ENCODE assay signal across 20 mouse cellular contexts in genomic region chr3:51204441-51204840, GRCm38 (mm10). TPM values are rescaled to one million over a fixed set of nuclear protein-coding genes. Genes with fewer than 3 reads are reported as not detected.
DNase-seq lines count a peak whose midpoint lies in the region; ATAC-seq and TF ChIP-seq lines count a peak whose summit lies in the region.
"Had no signal": no experiment of that assay in that cellular context is flagged by ENCODE, and none has a peak within 500 bp of the region (broad histone marks: within the 10 kb centered on the region; RNA-seq: fewer than 3 reads in every experiment).

No protein-coding gene starts in this region.

- no peak for TF ChIP-seq EP300 in stomach, postnatal 0 days (optimal IDR thresholded peaks at IDR 0.05)

- no peak overlapping the region for H3K27ac ChIP-seq in layer of hippocampus, adult 2 months
- H3K27ac ChIP-seq in testis, adult 2 months (ENCODE audit: control insufficient read depth, insufficient read depth, low read depth, low read length) = no peak overlapping the region
- H3K27ac ChIP-seq in stomach, postnatal 0 days (replicated peaks) = no peak overlapping the region
- H3K27ac ChIP-seq: heart, embryonic 15.5 days; limb, embryonic 12.5 days; lung, embryonic 15.5 days had no signal

- H3K4me1 ChIP-seq in testis, adult 2 months (ENCODE audit: control insufficient read depth, insufficient read depth, low read length) = peaks cover 2% of the 10 kb centered on the region; the same call in 1 of the 2 replicates
- H3K4me1 ChIP-seq in stomach, postnatal 0 days (replicated peaks; ENCODE audit: control insufficient read depth, insufficient read depth) = no peaks in the 10 kb centered on the region
- H3K4me1 ChIP-seq: lung, embryonic 15.5 days had no signal

- TF ChIP-seq POLR2A in testis, adult 2 months (IDR thresholded peaks at IDR 0.05; ENCODE audit: control insufficient read depth, low read depth, low read length) = no peak

- ATAC-seq in stomach, postnatal 0 days (ENCODE audit: low FRiP score, low TSS enrichment) = no peak
- ATAC-seq: forebrain, embryonic 14.5 days; Patski had no signal

- H3K9me3 ChIP-seq in stomach, postnatal 0 days (ENCODE audit: control insufficient read depth, low read length) = no peaks in the 10 kb centered on the region
- H3K9me3 ChIP-seq: heart, embryonic 15.5 days; lung, embryonic 15.5 days had no signal

- H3K9ac ChIP-seq in stomach, postnatal 0 days (ENCODE audit: low read length) = no peak overlapping the region
- H3K9ac ChIP-seq: heart, embryonic 15.5 days; limb, embryonic 12.5 days; lung, embryonic 15.5 days had no signal

- no peaks in the 10 kb centered on the region for H3K36me3 ChIP-seq in testis, adult 2 months (ENCODE audit: control insufficient read depth, insufficient read depth, low read length)
- H3K36me3 ChIP-seq in stomach, postnatal 0 days (ENCODE audit: control insufficient read depth, insufficient read depth, low read length) = no peaks in the 10 kb centered on the region
- H3K36me3 ChIP-seq: heart, embryonic 15.5 days; limb, embryonic 12.5 days; lung, embryonic 15.5 days had no signal

- H3K27me3 ChIP-seq in testis, adult 2 months (ENCODE audit: control insufficient read depth, insufficient read depth, low read length) = no peaks in the 10 kb centered on the region
- H3K27me3 ChIP-seq in stomach, postnatal 0 days (ENCODE audit: control insufficient read depth, insufficient read depth, low read length) = no peaks in the 10 kb centered on the region
- H3K27me3 ChIP-seq: heart, embryonic 15.5 days; limb, embryonic 12.5 days; lung, embryonic 15.5 days; Patski had no signal

- no peak for DNase-seq in layer of hippocampus, adult 2 months (ENCODE audit: low spot score in 2 of 2)
- DNase-seq in layer of hippocampus, adult 9-11 months = no peak
- no peak for DNase-seq in testis, postnatal 14 days (ENCODE audit: low spot score)
- DNase-seq in R1 (ENCODE audit: low read depth, low spot score) = peak; percentile 72
- DNase-seq in stomach, postnatal 0 days (ENCODE audit: low spot score) = no peak
- DNase-seq in thymus, postnatal 14 days = no peak
- no peak for DNase-seq in adrenal gland, adult 18-20 months (ENCODE audit: low spot score in 2 of 2)
- DNase-seq: adrenal gland, adult 2 months; cerebellum, adult 18-20 months; heart, adult 11 months; midbrain, embryonic 14.5 days; retina, postnatal 1 day; thymus, postnatal 25 days had no signal

- H3K4me2 ChIP-seq in stomach, postnatal 0 days (replicated peaks; ENCODE audit: low read depth) = no peak overlapping the region
- H3K4me2 ChIP-seq: heart, embryonic 15.5 days; limb, embryonic 12.5 days; lung, embryonic 15.5 days had no signal

- H3K4me3 ChIP-seq in layer of hippocampus, adult 2 months = no peak overlapping the region
- no peak overlapping the region for H3K4me3 ChIP-seq in testis, adult 2 months (ENCODE audit: control insufficient read depth, low read depth, low read length)
- no peak overlapping the region for H3K4me3 ChIP-seq in stomach, postnatal 0 days (ENCODE audit: low read depth, low read length)
- H3K4me3 ChIP-seq: erythroblast, embryonic 14.5 days; heart, embryonic 15.5 days; limb, embryonic 12.5 days; lung, embryonic 15.5 days had no signal

- WGBS in stomach, postnatal 0 days = 90% methylated on average over 5 of the region's 5 CpGs

- TF ChIP-seq CTCF in layer of hippocampus, adult 2 months (conservative IDR thresholded peaks at IDR 0.05) = peak; percentile 59
- TF ChIP-seq CTCF in testis, adult 2 months (IDR thresholded peaks at IDR 0.05; ENCODE audit: control insufficient read depth, insufficient read depth, insufficient replicate concordance, low read depth, low read length) = peak; percentile 80; the same call in 1 of the 2 replicates
- peak; percentile 37 for TF ChIP-seq CTCF in stomach, postnatal 0 days (IDR thresholded peaks at IDR 0.05; ENCODE audit: low read depth)

RNA-seq across cellular contexts. Expression of gene Noct, which starts 19.8 kb away (rescaled TPM):
- 10 to 100 TPM; 57.2 to 61.0 TPM for total RNA-seq in layer of hippocampus, adult 2 months (2021)
- polyA plus RNA-seq in testis, adult 2 months (2012; rRNA removed) = 7.2 and 7.4 TPM in 2 replicates
- polyA plus RNA-seq in stomach, postnatal 0 days (2015; fragmentation: Nextera tagmentation; extraction: Ambion mirVana) = 7.5 and 9.2 TPM in 2 replicates
- total RNA-seq in adrenal gland, adult 18-20 months (2021) = 10 to 100 TPM; 34.1 to 55.2 TPM
